Mouse (Mus musculus): ENCODE data around the gene Tsga10ip.
"Not testable (repeated sequence)": the region's sequence is repeated elsewhere in the genome, so short reads cannot be mapped to it uniquely, and the experiment has no call there.

The Tsga10ip gene

GRCm38 (mm10) chr19:5423561-5423960 lies 21.2 kb upstream of the Tsga10ip start:
- DNase-seq: peak; percentile 21 to 22

- peak in 1 of 2 experiments; percentile 26 for DNase-seq
Measured at GRCm38 (mm10) chr19:5422895-5423443, 20.6 kb upstream of the Tsga10ip start.

- peak; percentile 55 to 59 for DNase-seq
Measured at GRCm38 (mm10) chr19:5422267-5422666, 19.9 kb upstream of the Tsga10ip start.

- no peak for DNase-seq
Measured at GRCm38 (mm10) chr19:5421784-5422183, 19.5 kb upstream of the Tsga10ip start.

GRCm38 (mm10) chr19:5420579-5420978 lies 18.3 kb upstream of the Tsga10ip start:
- DNase-seq: no peak

- DNase-seq: no peak
Measured at GRCm38 (mm10) chr19:5419630-5420029, 17.3 kb upstream of the Tsga10ip start.

GRCm38 (mm10) chr19:5418750-5419466 lies 16.6 kb upstream of the Tsga10ip start:
- DNase-seq: no peak

GRCm38 (mm10) chr19:5414534-5414957 lies 12.2 kb upstream of the Tsga10ip start:
- no peak for DNase-seq

GRCm38 (mm10) chr19:5413840-5414239 lies 11.5 kb upstream of the Tsga10ip start:
- DNase-seq: no peak

- DNase-seq: no peak
Measured at GRCm38 (mm10) chr19:5411961-5412360, 9.6 kb upstream of the Tsga10ip start.

- no peak for DNase-seq
Measured at GRCm38 (mm10) chr19:5410641-5411040, 8.3 kb upstream of the Tsga10ip start.

GRCm38 (mm10) chr19:5409068-5409467 lies 6.7 kb upstream of the Tsga10ip start:
- DNase-seq: no peak

- DNase-seq: no peak
Measured at GRCm38 (mm10) chr19:5408057-5409001, 6.0 kb upstream of the Tsga10ip start.

- peak; percentile 75 to 84 for DNase-seq
Measured at GRCm38 (mm10) chr19:5407133-5407532, 4.8 kb upstream of the Tsga10ip start.

- peak; percentile 51 to 52 for DNase-seq
Measured at GRCm38 (mm10) chr19:5406531-5407126, 4.3 kb upstream of the Tsga10ip start.

- DNase-seq: no peak
Measured at GRCm38 (mm10) chr19:5405924-5406323, 3.6 kb upstream of the Tsga10ip start.

GRCm38 (mm10) chr19:5401073-5401472 lies 1.3 kb downstream of the Tsga10ip start:
- DNase-seq: not testable (repeated sequence)

- no peak for DNase-seq
Measured at GRCm38 (mm10) chr19:5395371-5395770, 7.0 kb downstream of the Tsga10ip start.

GRCm38 (mm10) chr19:5394168-5394567 lies 8.2 kb downstream of the Tsga10ip start:
- peak; percentile 47 to 51 for DNase-seq

GRCm38 (mm10) chr19:5392892-5393291 lies 9.4 kb downstream of the Tsga10ip start:
- DNase-seq: peak; percentile 82 to 88

- no peak for DNase-seq
Measured at GRCm38 (mm10) chr19:5390416-5390815, 11.9 kb downstream of the Tsga10ip start.

- DNase-seq: no peak
Measured at GRCm38 (mm10) chr19:5389647-5390046, 12.7 kb downstream of the Tsga10ip start.

Measured in cerebellum, postnatal 14 days (tissue).